ENCODE assay signal across 13 mouse cellular contexts in the genomic region with DNA sequence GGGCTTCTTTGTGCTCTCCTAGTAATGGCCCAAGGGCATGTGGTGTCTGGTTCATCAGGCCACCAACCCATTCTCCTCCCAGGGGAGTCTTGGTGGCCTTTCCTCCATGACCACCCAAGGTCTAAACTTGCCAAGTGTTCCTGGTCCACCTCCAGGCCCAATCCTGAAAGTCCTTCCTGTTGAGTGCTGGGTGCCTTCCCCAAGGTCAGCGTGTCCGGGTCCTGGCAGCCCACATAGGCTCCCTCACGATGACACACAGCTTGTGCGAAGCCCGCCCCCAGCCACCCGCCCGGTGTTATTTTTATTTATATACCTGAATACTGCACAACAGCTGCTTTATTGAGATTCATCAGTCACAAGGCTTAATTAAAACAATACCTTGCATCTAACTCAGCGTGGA.
"Had no signal": no experiment of that assay in that cellular context is flagged by ENCODE, and none has a peak within 500 bp of the region (broad histone marks: within the 10 kb centered on the region; RNA-seq: fewer than 3 reads in every experiment).

No protein-coding gene starts in this region.

- DNase-seq: gastrocnemius, postnatal 14 days; gastrocnemius, postnatal 36 days; heart, adult 11 months; heart, adult 2 months; heart, postnatal 14 days; heart, postnatal 36 days; kidney, adult 18-20 months; kidney, adult 8-10 months; kidney, postnatal 14 days; kidney, postnatal 36 days; layer of hippocampus, adult 9-11 months; layer of hippocampus, postnatal 36 days; left cerebral cortex, postnatal 4 days had no signal
